Mouse (Mus musculus): ENCODE data around the gene Tsen34.

Gene Tsen34

GRCm38 (mm10) chr7:3692382-3692986, at the start of gene Tsen34:
TSS of gene Tsen34 (plus strand) at chr7:3692863.
- no peak for DNase-seq (ENCODE audit: low spot score in 2 of 2)

- DNase-seq (ENCODE audit: low spot score in 2 of 2) = no peak
These were observed 49.3 kb upstream of the Tsen34 start for GRCm38 (mm10) chr7:3643412-3643811.

GRCm38 (mm10) chr7:3643843-3644242, 48.8 kb upstream of the Tsen34 start:
- no peak for DNase-seq (ENCODE audit: low spot score in 2 of 2)

- no peak for DNase-seq (ENCODE audit: low spot score in 2 of 2)
These were observed 48.4 kb upstream of the Tsen34 start for GRCm38 (mm10) chr7:3644348-3644671.

- DNase-seq (ENCODE audit: low spot score in 2 of 2) = peak; percentile 98 to 99
These were observed 47.8 kb upstream of the Tsen34 start, which contains the start of gene Cnot3 for GRCm38 (mm10) chr7:3644672-3645487. TSS of gene Cnot3 (plus strand) at chr7:3645268.

GRCm38 (mm10) chr7:3645488-3646025, 47.1 kb upstream of the Tsen34 start:
- DNase-seq (ENCODE audit: low spot score in 2 of 2) = no peak

GRCm38 (mm10) chr7:3646188-3646587, 46.5 kb upstream of the Tsen34 start:
- no peak for DNase-seq (ENCODE audit: low spot score in 2 of 2)

GRCm38 (mm10) chr7:3646641-3647040, 46.0 kb upstream of the Tsen34 start:
- no peak for DNase-seq (ENCODE audit: low spot score in 2 of 2)

GRCm38 (mm10) chr7:3656966-3657365, 35.7 kb upstream of the Tsen34 start:
- no peak for DNase-seq (ENCODE audit: low spot score in 2 of 2)

- DNase-seq (ENCODE audit: low spot score in 2 of 2) = no peak
These were observed 34.1 kb upstream of the Tsen34 start for GRCm38 (mm10) chr7:3658578-3658977.

GRCm38 (mm10) chr7:3664524-3665214, 28.0 kb upstream of the Tsen34 start:
- no peak for DNase-seq (ENCODE audit: low spot score in 2 of 2)

- peak; percentile 95 to 96 for DNase-seq (ENCODE audit: low spot score in 2 of 2)
These were observed 27.2 kb upstream of the Tsen34 start, which contains the start of gene Leng1 for GRCm38 (mm10) chr7:3665215-3666114. TSS of gene Leng1 (minus strand) at chr7:3665840.

- no peak for DNase-seq (ENCODE audit: low spot score in 2 of 2)
These were observed 25.7 kb upstream of the Tsen34 start for GRCm38 (mm10) chr7:3666921-3667391.

- peak; percentile 65 to 85 for DNase-seq (ENCODE audit: low spot score in 2 of 2)
These were observed 18.0 kb upstream of the Tsen34 start for GRCm38 (mm10) chr7:3674507-3675227.

GRCm38 (mm10) chr7:3675228-3675548, 17.5 kb upstream of the Tsen34 start:
- no peak for DNase-seq (ENCODE audit: low spot score in 2 of 2)

GRCm38 (mm10) chr7:3676371-3676770, 16.3 kb upstream of the Tsen34 start:
- no peak for DNase-seq (ENCODE audit: low spot score in 2 of 2)

GRCm38 (mm10) chr7:3677342-3677741, 15.3 kb upstream of the Tsen34 start, which contains the start of gene Tmc4:
TSS of gene Tmc4 (minus strand) at chr7:3677553.
- no peak for DNase-seq (ENCODE audit: low spot score in 2 of 2)

GRCm38 (mm10) chr7:3683908-3684550, 8.6 kb upstream of the Tsen34 start:
- no peak for DNase-seq (ENCODE audit: low spot score in 2 of 2)

- no peak for DNase-seq (ENCODE audit: low spot score in 2 of 2)
These were observed 8.0 kb upstream of the Tsen34 start for GRCm38 (mm10) chr7:3684698-3685097.
